Mouse (Mus musculus) thymus, adult 2 months (tissue): ENCODE data around the gene Rhbdl2. TPM values are rescaled to one million over a fixed set of nuclear protein-coding genes. Genes with fewer than 3 reads are reported as not detected.

Experiments used
- DNase-seq: peaks from one replicate; pipeline ENCODE4 v3.0.0; 2021
- H3K27ac ChIP-seq: fragments of 200-500 bp; 2 replicates; pipeline ENCODE4 v1.5.1; 2012; ENCODE audit warnings: low read length, control low read depth; ENCODE audit not compliant: control insufficient read depth, insufficient read depth
- H3K27me3 ChIP-seq: fragments of 200-500 bp; 2 replicates; pipeline ENCODE4 v1.6.1; 2012; ENCODE audit warnings: mild to moderate bottlenecking, low read length, moderate library complexity, mixed read lengths; ENCODE audit not compliant: control insufficient read depth, insufficient read depth
- H3K36me3 ChIP-seq: fragments of 200-500 bp; 2 replicates; pipeline ENCODE4 v1.6.1; 2012; ENCODE audit warnings: mild to moderate bottlenecking, low read length, moderate library complexity; ENCODE audit not compliant: control insufficient read depth, insufficient read depth
- H3K4me1 ChIP-seq: fragments of 200-500 bp; replicated peaks from 2 replicates; pipeline ENCODE4 v1.6.1; 2012; ENCODE audit warnings: low read length; ENCODE audit not compliant: control insufficient read depth, insufficient read depth
- H3K4me3 ChIP-seq: fragments of 200-500 bp; 2 replicates; pipeline ENCODE4 v1.5.1; 2012; ENCODE audit warnings: mild to moderate bottlenecking, low read length, control low read depth, moderate library complexity; ENCODE audit not compliant: control insufficient read depth, insufficient read depth
- CTCF ChIP-seq: fragments of 200-500 bp; IDR thresholded peaks from 2 replicates; pipeline ENCODE4 v1.5.1; 2012; ENCODE audit warnings: mild to moderate bottlenecking, control low read depth, low read length, moderate library complexity, borderline replicate concordance; ENCODE audit not compliant: control insufficient read depth, poor library complexity, insufficient read depth; ENCODE audit errors: extremely low read depth
- POLR2A ChIP-seq: fragments of 200-500 bp; IDR thresholded peaks from 2 replicates; pipeline ENCODE4 v1.6.1; 2012; ENCODE audit warnings: mild to moderate bottlenecking, low read length, control low read depth, moderate library complexity; ENCODE audit not compliant: control insufficient read depth, poor library complexity, insufficient read depth; ENCODE audit errors: extremely low read depth
- WGBS: fragments of 180-500 bp; shearing (Covaris S2); methylation state at CpG from one replicate; pipeline ENCODE4 v1.1.7; 2018; 5-methylcytosine and 5-hydroxymethylcytosine counted together
- polyA plus RNA-seq: library from polyadenylated mRNA; depleted of rRNA; stranded (reverse); fragments of >200 nt; gene quantifications from 2 replicates; pipeline ENCODE4 v1.2.3, GENCODE M21; 2012; rRNA removed

Gene Rhbdl2
- polyA plus RNA-seq, 1 experiment: 4.3 TPM

DNA sequence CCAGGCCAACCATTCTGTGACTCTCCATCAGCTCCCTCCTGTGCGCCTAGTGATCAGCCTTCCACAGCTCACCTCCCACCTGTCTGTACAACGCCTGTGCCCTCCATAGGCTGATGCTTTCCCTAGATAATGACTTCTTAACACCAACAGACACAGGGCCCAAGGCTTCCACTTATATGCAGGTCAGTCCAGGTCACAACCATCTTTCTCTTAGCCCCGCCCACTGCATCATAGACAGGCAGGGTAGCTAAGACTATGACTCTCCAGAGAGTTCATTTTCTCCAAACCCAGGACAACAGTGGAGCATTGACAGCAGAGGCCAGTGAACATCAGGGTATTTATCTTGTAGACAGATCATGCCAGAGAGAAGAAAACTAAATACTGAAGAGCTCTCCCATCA lies 71.7 kb downstream of the Rhbdl2 start, which contains the start of gene 4933427I04Rik:
4933427I04Rik (plus strand) TSS at position 301 of the 400 bp plus-strand sequence.
- DNase-seq: no peak
- WGBS: 84% methylated on average over 3 of the region's 3 CpGs
- TF ChIP-seq CTCF (no peak), POLR2A (no peak)
- H3K36me3 ChIP-seq: no peaks in the 10 kb centered on the region
- H3K27ac ChIP-seq: no peak within 1 kb of the TSS
- no peak within 1 kb of the TSS for H3K4me3 ChIP-seq
- H3K4me1 ChIP-seq: no peaks in the 10 kb centered on the region
- H3K27me3 ChIP-seq: no peaks in the 10 kb centered on the region

DNA sequence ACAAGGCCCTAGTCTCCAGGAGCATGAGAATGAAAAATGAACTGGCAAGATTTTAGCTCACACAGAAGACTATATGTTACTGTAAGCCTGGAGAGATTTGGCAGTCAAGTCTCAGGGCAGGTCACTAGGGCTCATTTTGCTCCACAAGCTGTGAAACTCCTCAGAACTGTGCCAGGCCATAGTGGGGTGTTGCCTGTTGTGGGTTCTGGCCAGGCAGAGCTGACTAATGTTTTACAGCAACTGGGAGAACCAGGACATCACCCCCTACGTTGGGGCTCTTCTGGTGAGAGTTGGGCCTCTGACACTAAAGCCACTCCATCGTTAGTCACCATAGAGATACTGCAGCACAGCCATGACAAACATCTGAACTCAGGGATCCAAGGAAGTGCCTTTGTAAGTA lies 72.1 kb downstream of the Rhbdl2 start:
- H3K36me3 ChIP-seq: no peaks in the 10 kb centered on the region
- no peaks in the 10 kb centered on the region for H3K27me3 ChIP-seq
- no peak overlapping the region for H3K4me3 ChIP-seq
- WGBS: 61% methylated on average over 2 of the region's 2 CpGs
- no peaks in the 10 kb centered on the region for H3K4me1 ChIP-seq
- no peak for TF ChIP-seq CTCF
- TF ChIP-seq POLR2A: no peak
- H3K27ac ChIP-seq: no peak overlapping the region
- no peak for DNase-seq

DNA sequence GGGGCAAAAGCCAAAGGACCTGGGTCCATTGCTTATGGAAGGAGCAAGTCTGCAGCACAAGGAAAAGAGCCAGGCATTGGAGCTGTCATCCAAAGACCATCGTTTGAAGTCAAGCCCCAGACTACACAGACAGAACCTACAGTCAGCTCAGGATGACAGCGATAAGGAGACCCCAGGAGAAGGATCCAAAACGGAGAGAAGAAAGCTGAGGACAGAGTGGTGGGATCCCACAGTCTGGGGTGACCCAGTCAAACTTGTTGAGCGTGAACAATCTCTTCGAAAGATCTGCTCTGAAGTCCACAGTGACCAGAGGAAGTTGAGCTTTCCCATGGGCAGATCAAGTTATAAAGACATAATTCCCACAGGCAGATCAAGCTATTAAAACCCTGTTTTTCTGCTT lies 72.9 kb downstream of the Rhbdl2 start:
- DNase-seq: no peak
- no peak overlapping the region for H3K4me3 ChIP-seq
- no peaks in the 10 kb centered on the region for H3K36me3 ChIP-seq
- H3K4me1 ChIP-seq: no peaks in the 10 kb centered on the region
- no peak overlapping the region for H3K27ac ChIP-seq
- no peaks in the 10 kb centered on the region for H3K27me3 ChIP-seq
- no peak for TF ChIP-seq POLR2A
- no peak for TF ChIP-seq CTCF
- 92% methylated on average over 5 of the region's 5 CpGs for WGBS

Other genes starting within 250 kb of the Rhbdl2 start
- 104 and 121 TPM in 2 replicates for gene Macf1, start 103.5 kb upstream of the Rhbdl2 start, polyA plus RNA-seq
- 41.9 and 44.2 TPM in 2 replicates for gene Ndufs5, start 69.7 kb upstream of the Rhbdl2 start, polyA plus RNA-seq
- gene Akirin1, start 37.5 kb upstream of the Rhbdl2 start, polyA plus RNA-seq: 56.4 and 71.7 TPM in 2 replicates
- gene 4933427I04Rik, start 71.8 kb downstream of the Rhbdl2 start, polyA plus RNA-seq: 0.09 TPM in 1 of 2 replicates, not detected in the other
- gene Mycbp, start 117.0 kb downstream of the Rhbdl2 start, polyA plus RNA-seq: 17.1 and 21.0 TPM in 2 replicates
- gene Rragc, start 129.6 kb downstream of the Rhbdl2 start, polyA plus RNA-seq: 44.6 and 46.2 TPM in 2 replicates
- 0.26 TPM in 1 of 2 replicates, not detected in the other for gene 4930535I16Rik, start 130.1 kb downstream of the Rhbdl2 start, polyA plus RNA-seq